Mouse (Mus musculus) frontal cortex, postnatal 25 days (tissue): Measurements from ENCODE around the gene Rrp36.

ENCODE experiments used
- DNase-seq, 2 experiments: peaks; one replicate each; pipeline ENCODE4 v3.0.0; 2022; ENCODE audit warnings: low spot score in 2 of 2

Rrp36 gene

DNA sequence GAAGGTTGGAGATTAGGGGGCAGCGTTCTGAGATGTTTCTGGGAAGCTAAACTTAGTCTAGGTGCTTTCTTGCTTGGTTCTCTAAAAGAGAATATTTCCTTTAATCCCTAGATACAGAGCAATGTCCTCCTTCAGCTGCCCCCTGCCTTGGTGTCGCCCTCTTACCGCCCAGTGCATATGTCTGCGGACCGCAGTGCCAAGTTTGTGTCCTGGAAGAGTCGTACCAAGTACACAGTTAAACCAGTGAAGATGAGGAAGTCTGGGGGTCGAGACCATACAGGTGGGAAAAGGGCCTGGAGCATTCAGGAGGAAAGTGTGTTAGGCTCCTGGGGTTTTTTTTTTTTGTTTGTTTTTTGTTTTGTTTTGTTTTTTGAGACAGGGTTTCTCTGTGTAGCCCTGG, 26.9 kb downstream of the Rrp36 start:
- no peak for DNase-seq

GRCm38 (mm10) chr17:46646322-46646662, 27.9 kb downstream of the Rrp36 start:
- no peak for DNase-seq

DNA sequence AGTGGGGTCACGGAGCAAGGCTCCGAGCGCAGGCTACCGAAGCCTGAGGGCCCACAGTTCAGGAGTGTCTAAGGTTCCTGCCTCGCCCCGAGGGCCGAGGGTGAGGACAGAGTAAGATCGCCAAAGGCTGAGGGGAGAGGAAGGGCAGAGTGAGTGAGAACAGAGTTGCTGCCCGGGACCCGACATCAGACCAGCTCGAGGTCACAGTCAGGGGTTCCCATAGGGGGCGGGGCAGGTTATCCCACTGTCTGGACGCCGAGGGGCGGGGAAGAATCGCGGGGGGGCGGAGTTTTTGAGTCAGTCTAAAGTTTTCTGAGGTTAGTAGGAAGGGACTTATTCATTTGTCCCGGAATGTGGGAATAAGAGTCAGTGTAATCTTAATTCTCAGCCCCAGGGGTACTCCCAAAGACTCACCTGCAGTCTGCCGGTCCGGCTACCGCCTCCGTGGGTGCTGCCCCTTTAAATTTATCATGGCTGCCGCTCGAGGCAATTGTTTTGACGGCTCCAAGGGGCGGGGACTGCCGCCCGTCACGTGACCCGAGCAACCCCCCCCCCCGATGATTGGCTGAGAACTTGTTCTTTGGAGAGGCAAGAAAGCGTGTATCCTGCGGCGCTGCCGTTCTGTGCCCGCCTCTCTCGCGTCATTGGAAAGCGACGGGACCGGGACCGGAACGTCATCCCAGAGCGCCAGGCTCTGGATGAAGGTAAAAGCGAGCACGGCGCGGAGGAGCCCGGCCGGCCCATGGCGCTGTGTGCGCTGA, 28.4 kb downstream of the Rrp36 start, which contains the start of the genes Klc4 and Mrpl2:
Gene Klc4, minus strand, starts transcription at position 462 of the 761 bp plus-strand sequence.
Gene Mrpl2, plus strand, starts transcription at position 669 of the 761 bp plus-strand sequence.
- peak; percentile 99 to 100 for DNase-seq

- no peak for DNase-seq
These were observed 29.2 kb downstream of the Rrp36 start for GRCm38 (mm10) chr17:46644916-46645475.

DNA sequence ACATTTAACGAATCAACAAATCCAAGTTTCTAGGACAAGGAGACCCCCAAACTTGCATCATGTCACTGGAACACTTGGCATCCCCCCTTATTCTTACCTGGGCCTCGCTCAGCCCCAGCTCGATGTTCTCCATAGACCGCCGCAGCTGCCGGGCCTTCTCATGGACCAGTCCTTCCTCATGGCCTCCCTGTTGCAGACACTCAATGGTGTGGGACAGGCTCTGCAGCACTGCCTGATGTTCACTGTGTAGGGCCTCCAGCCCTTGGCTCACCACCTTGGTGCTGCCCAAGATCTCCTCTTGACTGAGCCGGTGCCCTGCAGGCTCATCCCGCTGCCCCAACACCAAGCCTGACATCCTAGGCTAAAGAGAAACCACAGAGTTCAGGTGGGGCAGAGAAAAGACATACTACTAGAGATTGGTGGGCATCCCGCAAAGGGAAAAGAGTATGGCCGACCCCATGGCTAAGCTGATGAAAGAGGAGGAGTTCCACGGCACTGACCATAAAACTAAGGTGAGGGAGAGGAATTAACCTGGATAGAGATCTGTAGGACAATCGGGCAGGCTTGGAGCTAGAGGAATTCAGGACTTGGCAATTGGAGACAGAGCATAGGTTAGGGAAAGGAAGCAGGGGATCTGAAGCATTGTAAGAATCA, 29.9 kb downstream of the Rrp36 start:
- DNase-seq: no peak

GRCm38 (mm10) chr17:46642060-46642459, 32.1 kb downstream of the Rrp36 start:
- no peak for DNase-seq

DNA sequence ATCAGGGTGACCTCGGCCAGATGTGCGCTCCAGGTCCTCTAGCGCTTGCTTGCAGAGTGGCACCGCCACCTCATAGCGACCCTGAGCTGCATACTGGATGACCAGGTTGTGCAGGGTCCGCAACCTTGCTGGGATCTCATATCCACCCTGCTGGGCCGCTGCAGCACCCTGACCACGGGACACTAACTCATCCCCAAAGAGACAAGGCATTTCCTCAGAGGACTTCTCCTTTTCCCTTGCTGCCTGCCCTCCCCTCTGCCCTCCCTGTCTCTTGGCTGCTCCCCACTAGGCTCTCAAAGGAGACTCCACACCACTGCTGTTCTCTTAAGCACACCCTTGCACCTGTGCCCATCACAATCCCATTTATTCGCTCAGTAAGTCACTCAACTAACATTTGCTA, 34.2 kb downstream of the Rrp36 start:
- DNase-seq: no peak

GRCm38 (mm10) chr17:46636831-46637523, 37.2 kb downstream of the Rrp36 start:
- peak in 1 of 2 experiments; percentile 55 for DNase-seq

DNA sequence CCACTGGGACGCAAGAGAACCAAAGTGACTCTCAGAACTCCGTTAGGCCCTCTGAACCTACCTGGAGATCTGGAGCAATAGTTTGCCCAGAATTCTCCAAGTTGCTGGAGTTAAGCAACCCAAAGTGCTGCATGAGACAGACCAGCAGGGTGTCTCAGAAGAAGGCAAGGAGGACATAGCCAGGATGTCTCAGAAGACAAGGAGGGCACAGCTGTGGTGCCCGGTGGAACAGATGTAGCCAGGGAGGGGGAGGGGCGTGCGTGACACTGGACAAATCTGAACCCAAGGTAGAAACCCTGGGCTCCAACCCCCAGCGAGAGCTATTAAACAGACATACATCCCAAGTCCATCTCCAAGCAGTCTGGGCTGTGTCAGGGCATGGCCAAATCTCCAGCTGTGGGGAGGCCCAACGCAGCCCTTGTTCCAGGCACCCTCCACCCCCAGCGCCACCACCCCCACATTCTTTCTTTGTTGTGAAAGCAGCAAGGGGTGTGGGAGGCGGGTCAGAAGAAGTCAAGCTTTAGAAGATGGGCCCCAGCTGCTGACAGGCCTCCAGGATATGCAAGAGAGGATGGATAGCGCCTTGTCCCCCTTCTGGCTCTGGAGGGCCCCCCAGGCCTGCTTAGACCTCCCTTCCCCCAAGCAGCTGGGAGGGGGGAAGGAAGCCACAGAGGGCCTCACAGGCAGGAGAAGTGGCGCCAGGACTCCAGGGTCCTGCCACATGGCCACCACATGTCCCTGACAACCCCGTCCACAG, 44.3 kb downstream of the Rrp36 start:
- DNase-seq: no peak

GRCm38 (mm10) chr17:46628791-46629684, 45.1 kb downstream of the Rrp36 start, which contains the start of gene Ptk7:
Gene Ptk7, minus strand, starts transcription at chr17:46629504.
- DNase-seq: peak in 1 of 2 experiments; percentile 44

GRCm38 (mm10) chr17:46628471-46628790, 45.7 kb downstream of the Rrp36 start:
- DNase-seq: no peak

- no peak for DNase-seq
These were observed 46.7 kb downstream of the Rrp36 start for GRCm38 (mm10) chr17:46627409-46627808.

DNA sequence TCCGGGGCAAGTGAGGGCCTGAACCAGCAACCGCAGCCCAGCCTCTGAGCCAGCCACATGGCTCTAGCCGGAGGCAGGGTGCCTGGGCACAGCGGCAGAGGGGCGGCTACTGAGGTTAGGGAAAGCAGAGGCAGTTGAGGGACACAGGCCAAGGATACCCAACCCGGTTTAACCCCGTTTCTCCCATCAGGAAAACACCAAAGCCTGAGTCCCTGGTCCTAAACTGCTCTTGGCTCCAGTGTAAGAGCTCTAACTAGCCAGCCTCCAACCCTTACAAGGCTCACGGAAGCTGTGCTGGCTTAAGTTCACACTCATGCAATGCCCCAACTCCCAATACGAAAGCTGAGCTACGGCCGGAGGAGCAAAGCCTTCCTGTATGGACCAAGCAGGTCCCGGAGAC, 49.6 kb downstream of the Rrp36 start:
- no peak for DNase-seq

- no peak for DNase-seq
These were observed 50.2 kb downstream of the Rrp36 start for GRCm38 (mm10) chr17:46623819-46624557.

GRCm38 (mm10) chr17:46622269-46622668, 51.9 kb downstream of the Rrp36 start:
- no peak for DNase-seq

GRCm38 (mm10) chr17:46621324-46621723, 52.8 kb downstream of the Rrp36 start:
- no peak for DNase-seq

GRCm38 (mm10) chr17:46619683-46620357, 54.3 kb downstream of the Rrp36 start:
- no peak for DNase-seq

GRCm38 (mm10) chr17:46618769-46619682, 55.1 kb downstream of the Rrp36 start:
- no peak for DNase-seq
